Mouse (Mus musculus) mammary gland, adult 2 months (tissue): ENCODE data around the gene Hemk1. TPM values are rescaled to one million over a fixed set of nuclear protein-coding genes. Genes with fewer than 3 reads are reported as not detected.

ENCODE experiments used
- polyA plus RNA-seq: library from polyadenylated mRNA; depleted of rRNA; stranded (reverse); fragments of >200 nt; gene quantifications from 2 replicates; pipeline ENCODE4 v1.2.3, GENCODE M21; 2012; ENCODE audit warnings: low replicate concordance; rRNA removed

Hemk1 gene
- 25.1 and 54.0 TPM in 2 replicates for polyA plus RNA-seq

GRCm38 (mm10) chr9:107338172-107338883, at the start of gene Hemk1:
Gene Hemk1, minus strand, starts transcription at chr9:107338350.

GRCm38 (mm10) chr9:107340267-107340859, 2.2 kb upstream of the Hemk1 start, which contains the start of gene 6430571L13Rik:
Gene 6430571L13Rik, plus strand, starts transcription at chr9:107340602.

GRCm38 (mm10) chr9:107296016-107296040, 42.3 kb downstream of the Hemk1 start, which contains the start of gene Cish:
Gene Cish, plus strand, starts transcription at chr9:107296026.

GRCm38 (mm10) chr9:107289211-107290076, 48.7 kb downstream of the Hemk1 start, which contains the start of gene Mapkapk3:
Gene Mapkapk3, minus strand, starts transcription at chr9:107289877.

Other genes starting within 250 kb of the Hemk1 start
- gene Dock3, start 106.4 kb downstream of the Hemk1 start, polyA plus RNA-seq = 0.03 and 0.04 TPM in 2 replicates
- gene Mapkapk3, start 48.5 kb downstream of the Hemk1 start, polyA plus RNA-seq = 40.3 and 58.0 TPM in 2 replicates
- 62.7 and 72.5 TPM in 2 replicates for gene Cish, start 42.3 kb downstream of the Hemk1 start, polyA plus RNA-seq
- 1.6 and 10.8 TPM in 2 replicates for gene 6430571L13Rik, start 2.3 kb upstream of the Hemk1 start, polyA plus RNA-seq
- gene Cacna2d2, start 61.3 kb upstream of the Hemk1 start, polyA plus RNA-seq = 1.1 TPM in 2 replicates
- gene Tmem115, start 195.6 kb upstream of the Hemk1 start, polyA plus RNA-seq = 52.8 and 69.9 TPM in 2 replicates
- gene Cyb561d2, start 203.8 kb upstream of the Hemk1 start, polyA plus RNA-seq = 42.9 and 53.0 TPM in 2 replicates
- 30.3 and 52.5 TPM in 2 replicates for gene Nprl2, start 203.9 kb upstream of the Hemk1 start, polyA plus RNA-seq
- 0.27 and 0.43 TPM in 2 replicates for gene Zmynd10, start 208.9 kb upstream of the Hemk1 start, polyA plus RNA-seq
- gene Rassf1, start 213.2 kb upstream of the Hemk1 start, polyA plus RNA-seq = 27.1 and 27.4 TPM in 2 replicates
- 71.7 and 73.9 TPM in 2 replicates for gene Tusc2, start 224.9 kb upstream of the Hemk1 start, polyA plus RNA-seq
- 68.1 and 108 TPM in 2 replicates for gene Hyal2, start 229.6 kb upstream of the Hemk1 start, polyA plus RNA-seq
- gene Hyal1, start 238.6 kb upstream of the Hemk1 start, polyA plus RNA-seq = 13.5 and 19.6 TPM in 2 replicates
- 95.4 and 131 TPM in 2 replicates for gene Naa80, start 240.5 kb upstream of the Hemk1 start, polyA plus RNA-seq
- 2.0 and 3.1 TPM in 2 replicates for gene Hyal3, start 242.5 kb upstream of the Hemk1 start, polyA plus RNA-seq
- 47.1 and 51.8 TPM in 2 replicates for gene Ifrd2, start 249.3 kb upstream of the Hemk1 start, polyA plus RNA-seq